Comparison of ENCODE assay signal across 8 mouse cellular contexts in the genomic region with DNA sequence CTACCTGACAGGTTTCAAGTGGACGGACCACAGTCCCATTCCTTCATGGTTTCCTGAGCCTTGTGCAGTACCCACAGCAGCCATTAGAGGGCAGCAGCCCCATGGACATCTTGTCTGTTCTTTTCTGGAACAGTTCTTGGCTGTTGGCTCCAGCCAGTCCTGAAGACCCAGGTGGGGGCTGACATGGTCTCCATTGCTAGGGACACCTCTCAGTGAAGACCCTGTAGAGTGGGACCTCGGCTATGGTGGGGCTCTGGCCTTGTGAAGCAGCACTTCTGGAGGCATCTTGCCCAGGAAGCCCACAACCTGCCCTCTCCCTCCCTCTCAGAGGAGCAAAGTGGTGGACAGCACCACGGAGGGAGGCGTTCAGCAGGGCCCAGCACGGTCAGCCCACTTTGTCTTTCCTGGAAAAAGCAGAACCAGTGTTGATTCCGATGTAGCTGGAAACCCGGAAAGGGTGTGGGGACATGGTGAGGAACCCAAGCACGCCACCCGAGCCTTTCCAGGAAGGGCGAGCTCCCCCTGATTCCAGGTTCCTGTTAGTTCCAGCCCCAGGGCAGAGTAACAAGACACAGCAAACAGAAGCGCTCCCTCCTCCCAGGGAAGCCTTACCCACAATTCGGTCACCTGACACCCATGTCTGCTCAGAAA. TPM values are rescaled to one million over a fixed set of nuclear protein-coding genes. Genes with fewer than 3 reads are reported as not detected.
A peak's percentile ranks its signal among the peaks of the same experiment; 100 is the strongest.
DNase-seq lines count a peak whose midpoint lies in the region; ATAC-seq and TF ChIP-seq lines count a peak whose summit lies in the region.

No protein-coding gene starts in this region.

- H3K4me2 ChIP-seq in hindbrain, postnatal 0 days (ENCODE audit: low read depth, low read length) = no peak overlapping the region

- intact Hi-C loops in gastrocnemius, adult 2 months (cut with DNase I) = loop anchor here (1.0 to 5.0 kb wide), 3 partner anchors 34 to 141 kb away; partner anchors contain the start of gene 3110082I17Rik
- intact Hi-C loops in left cerebral cortex, adult 2 months (cut with DNase I) = loop anchor here (1.0 to 2.0 kb wide), 2 partner anchors 34 to 104 kb away; no protein-coding TSS in a partner anchor

- H3K9me3 ChIP-seq in hindbrain, postnatal 0 days (ENCODE audit: low read length) = no peaks in the 10 kb centered on the region

- DNase-seq in R1 (ENCODE audit: low read depth, low spot score) = peak; percentile 81
- DNase-seq in cerebellum, postnatal 36 days = peak; percentile 93 to 97
- peak; percentile 90 for DNase-seq in gastrocnemius, adult 2 months
- peak; percentile 92 for DNase-seq in hindbrain, postnatal 0 days (ENCODE audit: low spot score)
- DNase-seq in left cerebral cortex, adult 2 months (ENCODE audit: extremely low spot score in 1 of 2, low spot score in 2 of 2) = peak; percentile 84 to 93
- peak; percentile 83 for DNase-seq in right cerebral cortex, adult 18-20 months
- DNase-seq in urinary bladder, postnatal 10 days (ENCODE audit: low spot score) = peak; percentile 72

- no peaks in the 10 kb centered on the region for H3K36me3 ChIP-seq in hindbrain, postnatal 0 days (ENCODE audit: insufficient read depth, low read length)

- H3K9ac ChIP-seq in hindbrain, postnatal 0 days (replicated peaks; ENCODE audit: low read length) = no peak overlapping the region

- peak; percentile 74 for ATAC-seq in hindbrain, postnatal 0 days
- ATAC-seq in megakaryocyte, adult 5-6 weeks (ENCODE audit: poor library complexity, severe bottlenecking) = peak; percentile 70

- no peak; the same call in 1 of the 2 replicates for TF ChIP-seq CTCF in gastrocnemius, adult 2 months (IDR thresholded peaks at IDR 0.05)
- peak; percentile 99 for TF ChIP-seq CTCF in hindbrain, postnatal 0 days (IDR thresholded peaks at IDR 0.05; ENCODE audit: low read depth)
- peak; percentile 100 for TF ChIP-seq CTCF in left cerebral cortex, adult 2 months (IDR thresholded peaks at IDR 0.05)

- peak overlapping the region; percentile 89 for H3K27ac ChIP-seq in gastrocnemius, adult 2 months
- peak overlapping the region; percentile 65; the same call in 1 of the 2 replicates for H3K27ac ChIP-seq in hindbrain, postnatal 0 days
- H3K27ac ChIP-seq in left cerebral cortex, adult 2 months = peak overlapping the region; percentile 85

- peak overlapping the region; percentile 64 for H3K4me3 ChIP-seq in gastrocnemius, adult 2 months
- no peak overlapping the region for H3K4me3 ChIP-seq in hindbrain, postnatal 0 days (ENCODE audit: low read length)
- H3K4me3 ChIP-seq in left cerebral cortex, adult 2 months = no peak overlapping the region

- 36% methylated on average over 12 of the region's 12 CpGs for WGBS in hindbrain, postnatal 0 days

- no peaks in the 10 kb centered on the region for H3K27me3 ChIP-seq in hindbrain, postnatal 0 days (ENCODE audit: insufficient read depth, low read length)

- 0 out of 2 replicates have a peak, but pooled peaks cover 2% of the 10 kb centered on the region for H3K4me1 ChIP-seq in hindbrain, postnatal 0 days (ENCODE audit: insufficient read depth, low read length)

RNA-seq across cellular contexts. Expression of gene Cyp2w1, which starts 12.0 kb away (rescaled TPM):
- total RNA-seq in gastrocnemius, adult 2 months (2021) = not detected
- total RNA-seq in hindbrain, postnatal 0 days (2014; rRNA removed) = not detected in 2 replicates
- not detected in 2 replicates for polyA plus RNA-seq in hindbrain, postnatal 0 days (2015; fragmentation: Nextera tagmentation; extraction: Ambion mirVana)
- not detected for total RNA-seq in left cerebral cortex, adult 2 months (2021)
- not detected in 2 replicates for total RNA-seq in megakaryocyte, adult 5-6 weeks (2015)
- total RNA-seq in megakaryocyte, adult 5-6 weeks (2017) = not detected in 2 replicates

RNA-seq across cellular contexts. Expression of gene Gpr146, which starts 13.1 kb away (rescaled TPM):
- total RNA-seq in gastrocnemius, adult 2 months (2021) = 10 to 100 TPM; 26.5 to 41.2 TPM
- total RNA-seq in hindbrain, postnatal 0 days (2014; rRNA removed) = 8.1 and 10.1 TPM in 2 replicates
- 3.7 and 4.4 TPM in 2 replicates for polyA plus RNA-seq in hindbrain, postnatal 0 days (2015; fragmentation: Nextera tagmentation; extraction: Ambion mirVana)
- total RNA-seq in left cerebral cortex, adult 2 months (2021) = 10 to 100 TPM; 12.5 to 13.9 TPM
- 9.8 and 13.1 TPM in 2 replicates for total RNA-seq in megakaryocyte, adult 5-6 weeks (2015)
- 9.6 and 14.8 TPM in 2 replicates for total RNA-seq in megakaryocyte, adult 5-6 weeks (2017)

RNA-seq across cellular contexts. Expression of gene Cox19, which starts 13.2 kb away (rescaled TPM):
- 10 to 100 TPM; 48.7 to 69.6 TPM for total RNA-seq in gastrocnemius, adult 2 months (2021)
- 93.7 and 106 TPM in 2 replicates for total RNA-seq in hindbrain, postnatal 0 days (2014; rRNA removed)
- 86.3 and 91.0 TPM in 2 replicates for polyA plus RNA-seq in hindbrain, postnatal 0 days (2015; fragmentation: Nextera tagmentation; extraction: Ambion mirVana)
- total RNA-seq in left cerebral cortex, adult 2 months (2021) = 10 to 100 TPM; 67.6 to 69.4 TPM
- total RNA-seq in megakaryocyte, adult 5-6 weeks (2015) = 35.6 and 42.6 TPM in 2 replicates
- 20.0 and 24.6 TPM in 2 replicates for total RNA-seq in megakaryocyte, adult 5-6 weeks (2017)

RNA-seq across cellular contexts. Expression of gene Adap1, which starts 39.0 kb away (rescaled TPM):
- total RNA-seq in gastrocnemius, adult 2 months (2021) = 1 to 10 TPM in 1 of 2 experiments, under 1 TPM in 1; 0.89 to 1.0 TPM
- 241 and 242 TPM in 2 replicates for total RNA-seq in hindbrain, postnatal 0 days (2014; rRNA removed)
- 123 and 128 TPM in 2 replicates for polyA plus RNA-seq in hindbrain, postnatal 0 days (2015; fragmentation: Nextera tagmentation; extraction: Ambion mirVana)
- 100 to 1,000 TPM; 242 to 256 TPM for total RNA-seq in left cerebral cortex, adult 2 months (2021)
- total RNA-seq in megakaryocyte, adult 5-6 weeks (2015) = 42.5 and 43.9 TPM in 2 replicates
- total RNA-seq in megakaryocyte, adult 5-6 weeks (2017) = 56.9 and 61.1 TPM in 2 replicates

RNA-seq across cellular contexts. Expression of gene C130050O18Rik, which starts 40.7 kb away (rescaled TPM):
- under 1 TPM; 0.15 to 0.33 TPM for total RNA-seq in gastrocnemius, adult 2 months (2021)
- total RNA-seq in hindbrain, postnatal 0 days (2014; rRNA removed) = 1.1 TPM in 1 of 2 replicates, not detected in the other
- 0.34 TPM in 1 of 2 replicates, not detected in the other for polyA plus RNA-seq in hindbrain, postnatal 0 days (2015; fragmentation: Nextera tagmentation; extraction: Ambion mirVana)
- total RNA-seq in left cerebral cortex, adult 2 months (2021) = under 1 TPM; 0.29 to 0.63 TPM
- 18.3 and 19.9 TPM in 2 replicates for total RNA-seq in megakaryocyte, adult 5-6 weeks (2015)
- 16.6 and 19.7 TPM in 2 replicates for total RNA-seq in megakaryocyte, adult 5-6 weeks (2017)
